Mouse (Mus musculus) liver, postnatal 0 days (tissue): ENCODE measurements around the gene Anp32e.

Experiments used
- CTCF ChIP-seq: sonication (generic); IDR thresholded peaks from 2 replicates; pipeline ENCODE4 v1.5.1; 2016; ENCODE audit warnings: antibody characterized with exemption, low read depth
- EP300 ChIP-seq: IDR thresholded peaks from 2 replicates; pipeline ENCODE4 v1.6.1; 2016; ENCODE audit warnings: antibody characterized with exemption, low read depth, mild to moderate bottlenecking

DNA sequence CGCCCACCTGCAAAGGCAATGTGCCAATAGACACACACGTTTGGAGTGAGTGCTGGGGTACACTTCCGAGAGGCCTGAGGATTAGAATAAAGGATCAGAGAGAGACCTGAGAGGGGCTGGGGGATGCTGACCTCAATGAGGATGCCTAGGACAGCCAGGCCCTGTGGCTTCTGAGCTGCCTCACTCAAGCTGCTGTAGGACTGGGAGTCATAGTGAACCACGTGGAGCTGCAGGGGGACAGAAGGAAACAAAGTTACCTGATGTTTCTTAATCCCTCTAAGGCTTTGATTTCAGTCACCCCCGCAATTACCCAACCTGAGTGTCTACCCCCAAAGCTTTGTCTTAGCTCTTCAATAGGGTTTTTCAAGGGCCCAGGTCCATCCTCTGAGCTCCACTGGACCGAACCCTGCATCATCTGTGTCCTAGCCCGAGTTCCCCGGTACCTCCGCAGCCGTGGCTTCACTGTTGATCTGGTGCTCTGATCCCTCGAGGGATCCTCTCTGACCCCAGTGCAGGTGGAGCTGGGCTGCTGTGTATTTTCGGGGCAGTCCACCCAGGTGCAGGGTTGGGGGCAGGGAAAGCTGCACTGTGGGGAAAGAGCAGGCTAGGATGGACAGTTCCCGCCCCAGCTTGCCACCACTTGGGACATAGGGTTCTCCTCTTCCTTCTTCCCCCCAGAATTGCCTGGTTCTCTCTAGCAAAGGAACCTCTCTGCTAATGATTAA, 29.1 kb upstream of the Anp32e start:
- TF ChIP-seq CTCF (no peak), EP300 (no peak)
